In genomic region chr12:70251210-70251884, GRCm38 (mm10) we compare ENCODE assay signal across 23 mouse cellular contexts. TPM values are rescaled to one million over a fixed set of nuclear protein-coding genes. Genes with fewer than 3 reads are reported as not detected.
A peak's percentile ranks its signal among the peaks of the same experiment; 100 is the strongest.
DNase-seq lines count a peak whose midpoint lies in the region; ATAC-seq and TF ChIP-seq lines count a peak whose summit lies in the region.
"Had no signal": no experiment of that assay in that cellular context is flagged by ENCODE, and none has a peak within 500 bp of the region (broad histone marks: within the 10 kb centered on the region; RNA-seq: fewer than 3 reads in every experiment).

No protein-coding gene starts in this region.

- no peak overlapping the region for H3K4me2 ChIP-seq in forebrain, embryonic 11.5 days (ENCODE audit: low read depth, low read length, severe bottlenecking)
- no peak overlapping the region for H3K4me2 ChIP-seq in forebrain, embryonic 16.5 days (ENCODE audit: low read length)
- H3K4me2 ChIP-seq in lung, embryonic 14.5 days = no peak overlapping the region
- H3K4me2 ChIP-seq: embryonic facial prominence, embryonic 13.5 days; heart, embryonic 13.5 days; hindbrain, embryonic 12.5 days; liver, embryonic 11.5 days; neural tube, embryonic 13.5 days had no signal

- no peaks in the 10 kb centered on the region for H3K36me3 ChIP-seq in forebrain, embryonic 11.5 days (ENCODE audit: control insufficient read depth, insufficient read depth, low read length)
- no peaks in the 10 kb centered on the region for H3K36me3 ChIP-seq in forebrain, embryonic 16.5 days (ENCODE audit: control insufficient read depth, insufficient read depth)
- no peaks in the 10 kb centered on the region for H3K36me3 ChIP-seq in lung, embryonic 14.5 days (ENCODE audit: insufficient read depth)
- H3K36me3 ChIP-seq: embryonic facial prominence, embryonic 13.5 days; heart, embryonic 13.5 days; hindbrain, embryonic 12.5 days had no signal

- peaks cover 6% of the 10 kb centered on the region; the same call in 1 of the 2 replicates for H3K4me1 ChIP-seq in forebrain, embryonic 11.5 days (replicated peaks; ENCODE audit: control insufficient read depth, insufficient read depth, low read length)
- 0 out of 2 replicates have a peak, but pooled peaks cover 9% of the 10 kb centered on the region for H3K4me1 ChIP-seq in forebrain, embryonic 16.5 days (replicated peaks; ENCODE audit: control insufficient read depth, insufficient read depth, low read length)
- H3K4me1 ChIP-seq in lung, embryonic 14.5 days (ENCODE audit: insufficient read depth) = peaks cover 6% of the 10 kb centered on the region; the same call in 1 of the 2 replicates
- H3K4me1 ChIP-seq in bone marrow, adult 2 months (ENCODE audit: control insufficient read depth, insufficient read depth, low read length) = peaks cover 2% of the 10 kb centered on the region; the same call in 1 of the 2 replicates

- H3K27ac ChIP-seq in forebrain, embryonic 11.5 days (ENCODE audit: low read depth, low read length) = no peak overlapping the region
- H3K27ac ChIP-seq in forebrain, embryonic 16.5 days (ENCODE audit: low read length) = no peak overlapping the region
- no peak overlapping the region for H3K27ac ChIP-seq in lung, embryonic 14.5 days (ENCODE audit: low read depth)
- H3K27ac ChIP-seq in bone marrow, adult 2 months (ENCODE audit: control insufficient read depth, insufficient read depth, low read depth, low read length, poor library complexity) = peak overlapping the region; percentile 55; the same call in 1 of the 2 replicates
- H3K27ac ChIP-seq: embryonic facial prominence, embryonic 13.5 days; heart, embryonic 13.5 days; hindbrain, embryonic 12.5 days; neural tube, embryonic 13.5 days; stomach, postnatal 0 days had no signal

- H3K9me3 ChIP-seq in forebrain, embryonic 11.5 days (ENCODE audit: control insufficient read depth, low read length) = no peaks in the 10 kb centered on the region
- H3K9me3 ChIP-seq in forebrain, embryonic 16.5 days (ENCODE audit: control insufficient read depth, low read length) = no peaks in the 10 kb centered on the region
- no peaks in the 10 kb centered on the region for H3K9me3 ChIP-seq in lung, embryonic 14.5 days (ENCODE audit: low read depth, low read length)
- H3K9me3 ChIP-seq: embryonic facial prominence, embryonic 13.5 days; heart, embryonic 13.5 days; hindbrain, embryonic 12.5 days; neural tube, embryonic 13.5 days had no signal

- no peak for TF ChIP-seq CTCF in lung, embryonic 14.5 days (IDR thresholded peaks at IDR 0.05; ENCODE audit: low read depth)
- no peak for TF ChIP-seq CTCF in bone marrow, adult 2 months (IDR thresholded peaks at IDR 0.05; ENCODE audit: control insufficient read depth, insufficient read depth, low read length)

- TF ChIP-seq POLR2A in bone marrow, adult 2 months (IDR thresholded peaks at IDR 0.05; ENCODE audit: borderline replicate concordance, control insufficient read depth, low read depth, low read length) = no peak

- H3K27me3 ChIP-seq in forebrain, embryonic 11.5 days (ENCODE audit: control insufficient read depth, insufficient read depth, low read length) = no peaks in the 10 kb centered on the region
- H3K27me3 ChIP-seq in forebrain, embryonic 16.5 days (replicated peaks; ENCODE audit: control insufficient read depth, insufficient read depth, low read length) = no peaks in the 10 kb centered on the region
- H3K27me3 ChIP-seq in lung, embryonic 14.5 days (ENCODE audit: insufficient read depth, low read length) = no peaks in the 10 kb centered on the region
- H3K27me3 ChIP-seq: embryonic facial prominence, embryonic 13.5 days; heart, embryonic 13.5 days; hindbrain, embryonic 12.5 days; neural tube, embryonic 13.5 days had no signal

- H3K4me3 ChIP-seq in forebrain, embryonic 11.5 days (ENCODE audit: low read depth, low read length) = no peak overlapping the region
- H3K4me3 ChIP-seq in forebrain, embryonic 16.5 days (replicated peaks; ENCODE audit: low read length) = no peak overlapping the region
- H3K4me3 ChIP-seq in lung, embryonic 14.5 days (ENCODE audit: low read depth, low read length) = no peak overlapping the region
- H3K4me3 ChIP-seq in bone marrow, adult 2 months (replicated peaks; ENCODE audit: control insufficient read depth, low read depth, low read length) = peak overlapping the region; percentile 4
- H3K4me3 ChIP-seq: embryonic facial prominence, embryonic 13.5 days; heart, embryonic 13.5 days; hindbrain, embryonic 12.5 days; neural tube, embryonic 13.5 days had no signal

- 83% methylated on average over 15 of the region's 15 CpGs for WGBS in forebrain, embryonic 11.5 days
- WGBS in forebrain, embryonic 16.5 days = 91% methylated on average over 15 of the region's 15 CpGs
- WGBS in lung, embryonic 14.5 days = 61% methylated on average over 15 of the region's 15 CpGs
- 22% methylated on average over 15 of the region's 15 CpGs for WGBS in bone marrow, adult 2 months

- H3K9ac ChIP-seq in forebrain, embryonic 11.5 days (ENCODE audit: low read length) = no peak overlapping the region
- no peak overlapping the region for H3K9ac ChIP-seq in forebrain, embryonic 16.5 days (replicated peaks; ENCODE audit: low read depth, low read length)
- no peak overlapping the region for H3K9ac ChIP-seq in lung, embryonic 14.5 days
- H3K9ac ChIP-seq: embryonic facial prominence, embryonic 13.5 days; heart, embryonic 13.5 days; hindbrain, embryonic 12.5 days; neural tube, embryonic 13.5 days had no signal

- ATAC-seq in forebrain, embryonic 11.5 days (replicated peaks; ENCODE audit: low FRiP score) = no peak
- ATAC-seq in forebrain, embryonic 16.5 days = no peak
- ATAC-seq in lung, embryonic 14.5 days (ENCODE audit: insufficient read depth) = no peak
- peak; percentile 55; the same call in 1 of the 2 replicates for ATAC-seq in megakaryocyte-erythroid progenitor cell, adult 5-6 weeks (replicated peaks; ENCODE audit: low FRiP score, low TSS enrichment, poor library complexity, severe bottlenecking)
- no peak for ATAC-seq in erythroid progenitor cell, adult 5-6 weeks (replicated peaks; ENCODE audit: low FRiP score, poor library complexity, severe bottlenecking)
- ATAC-seq in cerebellum, adult (ENCODE audit: insufficient number of reproducible peaks, low FRiP score, low TSS enrichment) = no peak
- ATAC-seq: inflammation-experienced regulatory T-cells, adult 6 months had no signal

- DNase-seq in forebrain, embryonic 11.5 days (ENCODE audit: low spot score) = peak; percentile 44
- peak; percentile 34 for DNase-seq in lung, embryonic 14.5 days
- no peak for DNase-seq in lung, postnatal 14 days
- DNase-seq: adrenal gland, postnatal 14 days; cerebellum, adult 8-10 months; gastrocnemius, postnatal 25 days; kidney, adult 8-10 months; left cerebral cortex, postnatal 4 days; lung, postnatal 10 days; right cerebral cortex, postnatal 25 days; thymus, postnatal 14 days had no signal

RNA-seq across cellular contexts. Expression of gene Pygl, which starts 20.1 kb away (rescaled TPM):
- 5.9 and 6.3 TPM in 2 replicates for polyA plus RNA-seq in forebrain, embryonic 11.5 days (2014; fragmentation: Nextera tagmentation; extraction: Ambion mirVana)
- polyA plus RNA-seq in forebrain, embryonic 16.5 days (2015; fragmentation: Nextera tagmentation; extraction: Ambion mirVana) = 5.1 and 7.0 TPM in 2 replicates
- polyA plus RNA-seq in lung, embryonic 14.5 days (2014; fragmentation: Nextera tagmentation; extraction: Ambion mirVana) = 39.0 and 39.8 TPM in 2 replicates
- 54.4 and 101 TPM in 2 replicates for polyA plus RNA-seq in bone marrow, adult 2 months (2011; ENCODE audit: insufficient read depth, insufficient read length, low replicate concordance, missing spikeins)
- total RNA-seq in megakaryocyte-erythroid progenitor cell, adult 5-6 weeks (2014; fragmentation: Nextera tagmentation) = 15.8 and 27.6 TPM in 2 replicates
- 32.5 and 34.3 TPM in 2 replicates for total RNA-seq in megakaryocyte-erythroid progenitor cell, adult 5-6 weeks (2017)
- total RNA-seq in erythroid progenitor cell, adult 5-6 weeks (2015; ENCODE audit: low replicate concordance) = 20.5 and 22.2 TPM in 2 replicates
- total RNA-seq in erythroid progenitor cell, adult 5-6 weeks (2017; ENCODE audit: low replicate concordance) = 29.8 and 31.7 TPM in 2 replicates
